Mouse (Mus musculus): Measurements from ENCODE around the gene Rtl5. TPM values are rescaled to one million over a fixed set of nuclear protein-coding genes. Genes with fewer than 3 reads are reported as not detected.

The Rtl5 gene
- polyA plus RNA-seq, 1 experiment from 2014 or later: 2.2 TPM

GRCm38 (mm10) chrX:102018890-102019289 is 52.2 kb downstream of the Rtl5 start:
- H3K4me1 ChIP-seq (ENCODE audit: control insufficient read depth, insufficient read depth, low read length): no peaks in the 10 kb centered on the region
- no peak overlapping the region for H3K9ac ChIP-seq (replicated peaks; ENCODE audit: low read length)
- ATAC-seq (replicated peaks; ENCODE audit: insufficient number of reproducible peaks, low FRiP score, low TSS enrichment, low read depth) (no peak), DNase-seq (ENCODE audit: low spot score) (no peak)
- H3K27ac ChIP-seq (replicated peaks; ENCODE audit: low read depth, low read length): no peak overlapping the region
- H3K4me2 ChIP-seq (ENCODE audit: low read depth, low read length): no peak overlapping the region
- no peaks in the 10 kb centered on the region for H3K27me3 ChIP-seq (ENCODE audit: control insufficient read depth, insufficient read depth, low read length)
- WGBS: 52% methylated on average over 3 of the region's 3 CpGs
- H3K9me3 ChIP-seq (replicated peaks; ENCODE audit: control insufficient read depth, low read length): no peaks in the 10 kb centered on the region
- no peak overlapping the region for H3K4me3 ChIP-seq (ENCODE audit: low read depth, low read length)
- no peaks in the 10 kb centered on the region for H3K36me3 ChIP-seq (replicated peaks; ENCODE audit: control insufficient read depth, insufficient read depth, low read depth, low read length)

- no peak for ATAC-seq (replicated peaks; ENCODE audit: insufficient number of reproducible peaks, low FRiP score, low TSS enrichment, low read depth)
- Histone ChIP-seq H3K27ac (replicated peaks; ENCODE audit: low read depth, low read length) (no peak overlapping the region), H3K36me3 (replicated peaks; ENCODE audit: control insufficient read depth, insufficient read depth, low read depth, low read length) (no peaks in the 10 kb centered on the region), H3K4me1 (ENCODE audit: control insufficient read depth, insufficient read depth, low read length) (no peaks in the 10 kb centered on the region), H3K4me3 (ENCODE audit: low read depth, low read length) (no peak overlapping the region), H3K27me3 (ENCODE audit: control insufficient read depth, insufficient read depth, low read length) (no peaks in the 10 kb centered on the region), H3K9ac (replicated peaks; ENCODE audit: low read length) (no peak overlapping the region), H3K9me3 (replicated peaks; ENCODE audit: control insufficient read depth, low read length) (no peaks in the 10 kb centered on the region), H3K4me2 (ENCODE audit: low read depth, low read length) (no peak overlapping the region)
- 39% methylated on average over 9 of the region's 9 CpGs for WGBS
- DNase-seq (ENCODE audit: low spot score): no peak
Measured at GRCm38 (mm10) chrX:102017213-102017923, 53.7 kb downstream of the Rtl5 start.

Other genes starting within 250 kb of the Rtl5 start
- gene Nhsl2, start 221.9 kb downstream of the Rtl5 start, polyA plus RNA-seq (2014; fragmentation: Nextera tagmentation; extraction: Ambion mirVana): 14.8 and 16.2 TPM in 2 replicates
- 67.3 and 70.8 TPM in 2 replicates for gene Pin4, start 48.1 kb upstream of the Rtl5 start, polyA plus RNA-seq (2014; fragmentation: Nextera tagmentation; extraction: Ambion mirVana)
- gene Ercc6l, start 85.8 kb upstream of the Rtl5 start, polyA plus RNA-seq (2014; fragmentation: Nextera tagmentation; extraction: Ambion mirVana): 26.0 and 28.5 TPM in 2 replicates
- 797 and 814 TPM in 2 replicates for gene Rps4x, start 118.1 kb upstream of the Rtl5 start, polyA plus RNA-seq (2014; fragmentation: Nextera tagmentation; extraction: Ambion mirVana)
- 55.4 and 61.5 TPM in 2 replicates for gene Cited1, start 180.9 kb upstream of the Rtl5 start, polyA plus RNA-seq (2014; fragmentation: Nextera tagmentation; extraction: Ambion mirVana)